Comparison of ENCODE assay signal across 8 mouse cellular contexts in genomic region chr11:101666626-101667345, GRCm38 (mm10). TPM values are rescaled to one million over a fixed set of nuclear protein-coding genes. Genes with fewer than 3 reads are reported as not detected.
DNase-seq lines count a peak whose midpoint lies in the region; ATAC-seq lines count a peak whose summit lies in the region.

No protein-coding gene starts in this region.

- no peak overlapping the region for H3K9ac ChIP-seq in midbrain, embryonic 11.5 days (ENCODE audit: low read length)
- peak overlapping the region; percentile 52 for H3K9ac ChIP-seq in forebrain, embryonic 16.5 days (replicated peaks; ENCODE audit: low read depth, low read length)
- H3K9ac ChIP-seq in hindbrain, embryonic 16.5 days (ENCODE audit: low read depth, low read length) = 0 out of 2 replicates have a peak overlapping the region, but pooled peaks have one; percentile 27

- H3K9me3 ChIP-seq in midbrain, embryonic 10.5 days (replicated peaks) = no peaks in the 10 kb centered on the region
- H3K9me3 ChIP-seq in midbrain, embryonic 11.5 days (ENCODE audit: control insufficient read depth, low read length) = no peaks in the 10 kb centered on the region
- no peaks in the 10 kb centered on the region for H3K9me3 ChIP-seq in forebrain, embryonic 16.5 days (ENCODE audit: control insufficient read depth, low read length)
- H3K9me3 ChIP-seq in hindbrain, embryonic 16.5 days (ENCODE audit: control insufficient read depth, low read length) = no peaks in the 10 kb centered on the region

- H3K36me3 ChIP-seq in midbrain, embryonic 10.5 days = no peaks in the 10 kb centered on the region
- no peaks in the 10 kb centered on the region for H3K36me3 ChIP-seq in midbrain, embryonic 11.5 days (ENCODE audit: control insufficient read depth, insufficient read depth, low read length)
- no peaks in the 10 kb centered on the region for H3K36me3 ChIP-seq in forebrain, embryonic 16.5 days (ENCODE audit: control insufficient read depth, insufficient read depth)
- H3K36me3 ChIP-seq in hindbrain, embryonic 16.5 days (ENCODE audit: control insufficient read depth, insufficient read depth, low read length) = no peaks in the 10 kb centered on the region

- H3K4me2 ChIP-seq in midbrain, embryonic 11.5 days = no peak overlapping the region
- H3K4me2 ChIP-seq in forebrain, embryonic 16.5 days (ENCODE audit: low read length) = peak overlapping the region; percentile 82
- peak overlapping the region; percentile 40 for H3K4me2 ChIP-seq in hindbrain, embryonic 16.5 days (ENCODE audit: low read length)

- DNase-seq in midbrain, embryonic 10.5 days (ENCODE audit: low spot score) = no peak
- DNase-seq in midbrain, embryonic 11.5 days (ENCODE audit: low spot score, missing footprints) = no peak
- DNase-seq in lung, postnatal 14 days = peak; percentile 24
- no peak for DNase-seq in layer of hippocampus, adult 11-12 months (ENCODE audit: low spot score)
- DNase-seq in thymus, postnatal 36 days = no peak

- peaks cover 36% of the 10 kb centered on the region for H3K4me1 ChIP-seq in midbrain, embryonic 10.5 days
- 0 out of 2 replicates have a peak, but pooled peaks cover 2% of the 10 kb centered on the region for H3K4me1 ChIP-seq in midbrain, embryonic 11.5 days (ENCODE audit: control insufficient read depth, insufficient read depth, low read length)
- H3K4me1 ChIP-seq in forebrain, embryonic 16.5 days (replicated peaks; ENCODE audit: control insufficient read depth, insufficient read depth, low read length) = peaks cover 31% of the 10 kb centered on the region
- peaks cover 3% of the 10 kb centered on the region; the same call in 1 of the 2 replicates for H3K4me1 ChIP-seq in hindbrain, embryonic 16.5 days (ENCODE audit: control insufficient read depth, insufficient read depth, low read depth, low read length)

- peak overlapping the region; percentile 30 for H3K4me3 ChIP-seq in midbrain, embryonic 10.5 days
- no peak overlapping the region for H3K4me3 ChIP-seq in midbrain, embryonic 11.5 days (ENCODE audit: low read depth, low read length)
- H3K4me3 ChIP-seq in forebrain, embryonic 16.5 days (replicated peaks; ENCODE audit: low read length) = peak overlapping the region; percentile 84
- H3K4me3 ChIP-seq in hindbrain, embryonic 16.5 days (ENCODE audit: low read length) = peak overlapping the region; percentile 18

- H3K27me3 ChIP-seq in midbrain, embryonic 10.5 days (ENCODE audit: low read depth, poor library complexity, severe bottlenecking) = peaks cover 16% of the 10 kb centered on the region
- no peaks in the 10 kb centered on the region for H3K27me3 ChIP-seq in midbrain, embryonic 11.5 days (ENCODE audit: control insufficient read depth, insufficient read depth, low read length)
- H3K27me3 ChIP-seq in forebrain, embryonic 16.5 days (replicated peaks; ENCODE audit: control insufficient read depth, insufficient read depth, low read length) = no peaks in the 10 kb centered on the region
- no peaks in the 10 kb centered on the region for H3K27me3 ChIP-seq in hindbrain, embryonic 16.5 days (replicated peaks; ENCODE audit: control insufficient read depth, insufficient read depth, low read length)

- H3K27ac ChIP-seq in midbrain, embryonic 10.5 days (replicated peaks) = no peak overlapping the region
- H3K27ac ChIP-seq in midbrain, embryonic 11.5 days (ENCODE audit: low read depth, low read length) = no peak overlapping the region
- peak overlapping the region; percentile 38 for H3K27ac ChIP-seq in forebrain, embryonic 16.5 days (ENCODE audit: low read length)
- H3K27ac ChIP-seq in hindbrain, embryonic 16.5 days (ENCODE audit: low read depth, low read length) = no peak overlapping the region

- ATAC-seq in midbrain, embryonic 11.5 days (ENCODE audit: low FRiP score) = no peak
- no peak for ATAC-seq in forebrain, embryonic 16.5 days
- ATAC-seq in hindbrain, embryonic 16.5 days = no peak
- ATAC-seq in megakaryocyte, adult 5-6 weeks (ENCODE audit: poor library complexity, severe bottlenecking) = no peak

- 82% methylated on average over 28 of the region's 28 CpGs for WGBS in midbrain, embryonic 10.5 days
- 83% methylated on average over 28 of the region's 28 CpGs for WGBS in midbrain, embryonic 11.5 days
- WGBS in forebrain, embryonic 16.5 days = 70% methylated on average over 28 of the region's 28 CpGs
- 80% methylated on average over 28 of the region's 28 CpGs for WGBS in hindbrain, embryonic 16.5 days

RNA-seq across cellular contexts. Expression of gene Arl4d, which starts 1.4 kb away (rescaled TPM):
- polyA plus RNA-seq in midbrain, embryonic 10.5 days (2016; fragmentation: Nextera tagmentation; extraction: Ambion mirVana) = 4.3 and 4.4 TPM in 2 replicates
- 3.9 and 4.4 TPM in 2 replicates for polyA plus RNA-seq in midbrain, embryonic 11.5 days (2014; fragmentation: Nextera tagmentation; extraction: Ambion mirVana)
- polyA plus RNA-seq in forebrain, embryonic 16.5 days (2015; fragmentation: Nextera tagmentation; extraction: Ambion mirVana) = 36.5 and 42.2 TPM in 2 replicates
- 7.6 and 7.7 TPM in 2 replicates for polyA plus RNA-seq in hindbrain, embryonic 16.5 days (2015; fragmentation: Nextera tagmentation; extraction: Ambion mirVana)
- total RNA-seq in megakaryocyte, adult 5-6 weeks (2015) = 1.7 and 2.3 TPM in 2 replicates
- 1.0 and 2.1 TPM in 2 replicates for total RNA-seq in megakaryocyte, adult 5-6 weeks (2017)

RNA-seq across cellular contexts. Expression of gene Rdm1, which starts 39.8 kb away (rescaled TPM):
- 35.2 and 39.2 TPM in 2 replicates for polyA plus RNA-seq in midbrain, embryonic 10.5 days (2016; fragmentation: Nextera tagmentation; extraction: Ambion mirVana)
- polyA plus RNA-seq in midbrain, embryonic 11.5 days (2014; fragmentation: Nextera tagmentation; extraction: Ambion mirVana) = 44.0 and 44.8 TPM in 2 replicates
- 21.9 and 32.2 TPM in 2 replicates for polyA plus RNA-seq in forebrain, embryonic 16.5 days (2015; fragmentation: Nextera tagmentation; extraction: Ambion mirVana)
- 17.2 and 21.7 TPM in 2 replicates for polyA plus RNA-seq in hindbrain, embryonic 16.5 days (2015; fragmentation: Nextera tagmentation; extraction: Ambion mirVana)
- total RNA-seq in megakaryocyte, adult 5-6 weeks (2015) = 22.6 and 28.8 TPM in 2 replicates
- total RNA-seq in megakaryocyte, adult 5-6 weeks (2017) = 18.1 and 23.1 TPM in 2 replicates
